Mouse (Mus musculus): ENCODE measurements around the gene Map4. TPM values are rescaled to one million over a fixed set of nuclear protein-coding genes. Genes with fewer than 3 reads are reported as not detected.
"Not testable (repeated sequence)": the region's sequence is repeated elsewhere in the genome, so short reads cannot be mapped to it uniquely, and the experiment has no call there.

Gene Map4
- total and polyA plus RNA-seq, 3 experiments, result 14.4 to 45.8 (median 28.9) TPM

DNA sequence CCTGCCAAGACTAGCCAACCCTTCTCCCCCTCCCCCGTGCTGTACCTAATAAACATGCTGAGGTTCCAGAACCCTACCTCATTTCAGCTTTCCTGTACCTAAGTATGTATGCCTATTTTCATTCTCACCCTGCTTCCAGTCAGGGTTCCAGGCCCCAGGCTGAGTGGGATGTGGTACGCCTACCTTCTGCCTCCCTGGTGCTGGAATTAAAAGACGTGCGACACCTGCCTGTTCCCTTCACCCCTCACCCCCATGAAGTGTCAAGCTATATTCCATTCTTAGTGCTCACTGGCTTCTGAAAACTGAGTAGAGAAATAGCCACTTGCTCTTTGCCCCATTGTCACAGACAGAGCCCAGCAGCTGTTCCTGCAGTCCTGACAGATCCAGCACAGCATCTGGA is 190.2 kb downstream of the Map4 start:
- in situ Hi-C loops (cut with MboI; ENCODE audit: low pct_ligation_motif_present, low pct_unique_long_range_greater_than_20kb, low sequenced_read_pairs) (no loop called here), dilution Hi-C loops (cut with MboI; ENCODE audit: extremely low pct_ligation_motif_present, extremely low pct_unique_long_range_greater_than_20kb, low sequenced_read_pairs) (no loop called here)
- Histone ChIP-seq H3K4me3 (replicated peaks in 1 of 3; ENCODE audit: low read depth in 2 of 3, low read length in 2 of 3, poor library complexity in 1 of 3) (no peak overlapping the region), H3K9me3 (replicated peaks; ENCODE audit: low read length) (no peaks in the 10 kb centered on the region), H3K79me2 (replicated peaks; ENCODE audit: control insufficient read depth, extremely low read depth, insufficient read depth, poor library complexity, severe bottlenecking) (peaks cover 15% of the 10 kb centered on the region; the same call in 1 of the 2 replicates), H3K36me3 (replicated peaks in 1 of 2; ENCODE audit: control insufficient read depth in 1 of 2, insufficient read depth in 1 of 2, low read length in 1 of 2) (peaks cover 0 to 13% of the 10 kb centered on the region in 2 experiments), H3K27me3 (replicated peaks) (no peaks in the 10 kb centered on the region), H3K27ac (ENCODE audit: insufficient read depth, low read depth) (no peak overlapping the region), H3K9ac (ENCODE audit: insufficient read depth, low read depth) (no peak overlapping the region), H3K4me2 (ENCODE audit: insufficient read depth, low read depth, poor library complexity, severe bottlenecking) (no peak overlapping the region), H3K4me1 (ENCODE audit: control insufficient read depth in 1 of 2, insufficient read depth in 2 of 2) (peaks cover 3 to 22% of the 10 kb centered on the region in 2 experiments)
- no peak for DNase-seq (ENCODE audit: extremely low read depth)
- TF ChIP-seq ZC3H11A (IDR thresholded peaks at IDR 0.05; ENCODE audit: low read depth, low read length), result no peak
- no peak for TF ChIP-seq IRF4 (IDR thresholded peaks at IDR 0.05; ENCODE audit: low read depth, low read length)

DNA sequence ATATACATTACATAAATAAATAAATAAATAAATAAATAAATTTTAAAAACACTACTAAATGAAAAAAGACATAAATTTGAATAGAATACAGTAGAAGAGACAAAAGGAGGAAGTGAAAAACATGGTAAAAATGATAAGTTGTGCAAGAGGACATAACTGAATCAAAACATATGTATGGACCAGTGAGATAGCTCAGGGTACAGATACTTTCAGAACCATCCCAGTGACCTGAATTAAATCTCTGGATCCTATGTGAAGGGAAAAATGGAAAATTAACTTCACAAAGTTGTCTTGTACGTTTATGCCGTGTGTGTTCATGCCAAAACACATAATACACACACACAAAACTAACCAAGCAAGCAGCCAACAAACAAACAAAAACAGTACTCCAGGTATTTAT is 192.1 kb downstream of the Map4 start:
- Histone ChIP-seq H3K27me3 (replicated peaks) (no peaks in the 10 kb centered on the region), H3K36me3 (replicated peaks in 1 of 2; ENCODE audit: control insufficient read depth in 1 of 2, insufficient read depth in 1 of 2, low read length in 1 of 2) (peaks cover 0 to 13% of the 10 kb centered on the region in 2 experiments), H3K9me3 (replicated peaks; ENCODE audit: low read length) (no peaks in the 10 kb centered on the region), H3K4me2 (ENCODE audit: insufficient read depth, low read depth, poor library complexity, severe bottlenecking) (no peak overlapping the region), H3K9ac (ENCODE audit: insufficient read depth, low read depth) (no peak overlapping the region), H3K27ac (ENCODE audit: insufficient read depth, low read depth) (no peak overlapping the region), H3K4me3 (replicated peaks in 1 of 3; ENCODE audit: low read depth in 2 of 3, low read length in 2 of 3, poor library complexity in 1 of 3) (no peak overlapping the region), H3K79me2 (replicated peaks; ENCODE audit: control insufficient read depth, extremely low read depth, insufficient read depth, poor library complexity, severe bottlenecking) (peaks cover 9% of the 10 kb centered on the region; the same call in 1 of the 2 replicates), H3K4me1 (ENCODE audit: control insufficient read depth in 1 of 2, insufficient read depth in 2 of 2) (peaks cover 3 to 21% of the 10 kb centered on the region in 2 experiments)
- DNase-seq (ENCODE audit: extremely low read depth), result no peak
- TF ChIP-seq POLR2A (IDR thresholded peaks at IDR 0.05; ENCODE audit: low read depth, low read length), result no peak
- TF ChIP-seq MAZ (IDR thresholded peaks at IDR 0.05; ENCODE audit: low read depth, low read length), result no peak
- TF ChIP-seq ELF1 (IDR thresholded peaks at IDR 0.05; ENCODE audit: low read depth, low read length), result no peak
- TF ChIP-seq USF2 (conservative IDR thresholded peaks at IDR 0.05; ENCODE audit: low read depth, low read length), result no peak
- TF ChIP-seq NRF1 (IDR thresholded peaks at IDR 0.05; ENCODE audit: low read depth, low read length), result no peak
- TF ChIP-seq UBTF (IDR thresholded peaks at IDR 0.05; ENCODE audit: low read depth, low read length), result no peak
- TF ChIP-seq JUN (IDR thresholded peaks at IDR 0.05; ENCODE audit: insufficient read depth, low read depth, low read length), result no peak
- TF ChIP-seq ZC3H11A (IDR thresholded peaks at IDR 0.05; ENCODE audit: low read depth, low read length), result no peak
- no peak for TF ChIP-seq ZKSCAN1 (IDR thresholded peaks at IDR 0.05; ENCODE audit: borderline replicate concordance, low read depth, low read length)
- no peak for TF ChIP-seq E2F4 (IDR thresholded peaks at IDR 0.05; ENCODE audit: insufficient replicate concordance, low read depth, low read length)
- TF ChIP-seq POLR2AphosphoS2 (IDR thresholded peaks at IDR 0.05; ENCODE audit: low read depth, low read length), result no peak
- no peak for TF ChIP-seq IRF4 (IDR thresholded peaks at IDR 0.05; ENCODE audit: low read depth, low read length)
- dilution Hi-C loops (cut with MboI; ENCODE audit: extremely low pct_ligation_motif_present, extremely low pct_unique_long_range_greater_than_20kb, low sequenced_read_pairs), result no loop called here
- in situ Hi-C loops (cut with MboI; ENCODE audit: low pct_ligation_motif_present, low pct_unique_long_range_greater_than_20kb, low sequenced_read_pairs), result no loop called here

DNA sequence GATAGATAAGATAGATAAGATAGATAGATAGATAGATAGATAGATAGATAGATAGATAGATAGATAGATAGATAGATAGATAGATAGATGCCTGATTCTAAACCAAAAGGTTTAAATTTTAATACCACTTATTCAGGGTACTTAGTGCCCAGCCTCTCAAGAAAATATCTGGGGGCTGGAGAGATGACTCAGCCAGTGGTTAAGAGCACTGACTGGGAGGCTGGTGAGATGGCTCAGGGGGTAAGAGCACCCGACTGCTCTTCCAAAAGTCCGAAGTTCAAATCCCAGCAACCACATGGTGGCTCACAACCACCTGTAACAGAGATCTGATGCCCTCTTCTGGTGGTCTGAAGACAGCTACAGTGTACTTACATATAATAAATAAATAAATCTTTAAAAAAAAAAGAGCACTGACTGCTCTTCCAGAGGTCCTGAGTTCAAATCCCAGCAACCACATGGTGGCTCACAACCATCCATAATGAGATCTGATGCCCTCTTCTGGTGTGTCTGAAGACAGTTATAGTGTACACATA is 192.8 kb downstream of the Map4 start:
- H3K36me3 ChIP-seq (replicated peaks in 1 of 2; ENCODE audit: control insufficient read depth in 1 of 2, insufficient read depth in 1 of 2, low read length in 1 of 2); H3K27me3 ChIP-seq (replicated peaks); H3K79me2 ChIP-seq (replicated peaks; ENCODE audit: control insufficient read depth, extremely low read depth, insufficient read depth, poor library complexity, severe bottlenecking); H3K9me3 ChIP-seq (replicated peaks; ENCODE audit: low read length); H3K4me2 ChIP-seq (ENCODE audit: insufficient read depth, low read depth, poor library complexity, severe bottlenecking); H3K27ac ChIP-seq (ENCODE audit: insufficient read depth, low read depth); H3K4me3 ChIP-seq (replicated peaks in 1 of 3; ENCODE audit: low read depth in 2 of 3, low read length in 2 of 3, poor library complexity in 1 of 3); in situ Hi-C loops (cut with MboI; ENCODE audit: low pct_ligation_motif_present, low pct_unique_long_range_greater_than_20kb, low sequenced_read_pairs); DNase-seq (ENCODE audit: extremely low read depth); H3K9ac ChIP-seq (ENCODE audit: insufficient read depth, low read depth); dilution Hi-C loops (cut with MboI; ENCODE audit: extremely low pct_ligation_motif_present, extremely low pct_unique_long_range_greater_than_20kb, low sequenced_read_pairs): not testable (repeated sequence)
- H3K4me1 ChIP-seq (ENCODE audit: control insufficient read depth in 1 of 2, insufficient read depth in 2 of 2), result peaks cover 3 to 13% of the 10 kb centered on the region in 2 experiments
- TF ChIP-seq ZNF384 (IDR thresholded peaks at IDR 0.05; ENCODE audit: low read depth, low read length) (0 out of 2 replicates have a peak, but pooled peaks have one; percentile 15), CTCF (conservative IDR thresholded peaks at IDR 0.05 in 1 of 2, IDR thresholded peaks at IDR 0.05 in 1 of 2; ENCODE audit: low read depth in 2 of 2, low read length in 2 of 2) (peak in 1 of 2 experiments; percentile 44; a peak in 2 of 4 replicates)

Measured in CH12.LX (cell line).